Mouse (Mus musculus) Patski (cell line): Measurements from ENCODE around the gene Repin1. TPM values are rescaled to one million over a fixed set of nuclear protein-coding genes. Genes with fewer than 3 reads are reported as not detected.

ENCODE experiments used
- ATAC-seq: fragments of 100-300 bp; one replicate; pipeline ENCODE4 v1.8.0; 2021
- CTCF ChIA-PET: fragments of 350-600 bp; sonication (Branson Sonifier 250); formaldehyde crosslinking; loops from one replicate; lab custom pipeline; 2022; ENCODE audit warnings: inconsistent platforms; lab: Charles Lee
- POLR2A ChIA-PET: fragments of 350-600 bp; sonication (Branson Sonifier 250); formaldehyde crosslinking; loops from one replicate; lab custom pipeline; 2022; ENCODE audit warnings: antibody characterized with exemption, inconsistent platforms; lab: Charles Lee
- DNase-seq: peaks from one replicate; pipeline ENCODE4 v3.0.0-alpha.2; 2011; ENCODE audit warnings: low read depth, low spot score
- H3K27me3 ChIP-seq: fragments of 371-371 bp; one replicate; pipeline ENCODE4 v1.5.1; 2021
- CTCF ChIP-seq: fragments of 100-300 bp; IDR thresholded peaks from one replicate; pipeline ENCODE4 v1.5.1; 2021
- in situ Hi-C: fragments of 300-500 bp; cut with MboI; formaldehyde crosslinking; loops from 3 replicates; pipeline ENCODE4 v1.11.1; 2018; ENCODE audit warnings: low pct_unique_long_range_greater_than_20kb, mixed read lengths
- polyA plus RNA-seq: library from polyadenylated mRNA; unstranded; gene quantifications from one replicate; pipeline ENCODE4 v1.2.3, GENCODE M21; 2021

Repin1 gene
- polyA plus RNA-seq, 1 experiment from 2014 or later, result 44.2 TPM

- POLR2A ChIA-PET, result interaction anchor here (0.6 to 2.7 kb wide), 6 partner anchors 12 to 220 kb away, joined by 3 to 24 read pairs (median 3); partner anchors contain the start of gene AI854703
- no peaks in the 10 kb centered on the region for H3K27me3 ChIP-seq
- no peak for TF ChIP-seq CTCF
- in situ Hi-C loops, result no loop called here
- no peak for DNase-seq
- ATAC-seq, result peak; percentile 28
- CTCF ChIA-PET, result interaction anchor here (0.6 to 2.7 kb wide), 10 partner anchors 7 to 53 kb away, joined by 3 to 20 read pairs (median 4); partner anchors contain the start of genes Gimap8 and Zfp775
Measured at GRCm38 (mm10) chr6:48594043-48594738, 508 bp downstream of the Repin1 start.

DNA sequence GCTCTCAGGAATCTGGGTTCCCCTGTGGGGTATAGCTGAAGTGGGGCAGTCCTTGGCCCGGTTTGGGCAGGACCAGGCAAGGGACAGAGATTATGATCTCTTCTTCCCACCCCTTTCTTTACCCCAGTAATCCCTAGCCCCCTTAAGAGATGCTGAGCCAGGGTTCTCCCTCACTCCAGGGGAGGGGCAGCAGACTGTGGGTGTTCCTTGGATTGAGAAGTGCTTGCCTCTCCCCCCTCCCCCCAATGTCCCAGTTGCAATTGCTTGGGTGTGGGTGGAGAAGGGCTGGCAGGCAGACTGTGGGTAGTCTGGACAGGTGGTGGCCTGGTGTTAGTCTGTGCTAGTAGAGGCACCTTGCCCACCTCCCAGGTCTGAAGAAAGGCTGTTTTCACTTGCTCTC, 1.6 kb downstream of the Repin1 start:
- DNase-seq (no peak), ATAC-seq (no peak)
- no peak for TF ChIP-seq CTCF
- in situ Hi-C loops, result no loop called here
- CTCF ChIA-PET, result interaction anchor here (2.7 kb wide), 1 partner anchor 13 kb away, joined by 20 read pairs; no protein-coding TSS in a partner anchor
- POLR2A ChIA-PET, result interaction anchor here (1.0 to 2.7 kb wide), 2 partner anchors 33 to 34 kb away, joined by 3 to 24 read pairs; partner anchors contain the start of gene AI854703
- H3K27me3 ChIP-seq, result no peaks in the 10 kb centered on the region

GRCm38 (mm10) chr6:48596545-48597232, 3.0 kb downstream of the Repin1 start:
- no peak for TF ChIP-seq CTCF
- no peaks in the 10 kb centered on the region for H3K27me3 ChIP-seq
- ChIA-PET POLR2A (interaction anchor here (0.6 to 1.0 kb wide), 2 partner anchors 32 to 42 kb away, joined by 3 read pairs; no protein-coding TSS in a partner anchor), CTCF (no interaction called here)
- in situ Hi-C loops, result no loop called here
- ATAC-seq (no peak), DNase-seq (no peak)

DNA sequence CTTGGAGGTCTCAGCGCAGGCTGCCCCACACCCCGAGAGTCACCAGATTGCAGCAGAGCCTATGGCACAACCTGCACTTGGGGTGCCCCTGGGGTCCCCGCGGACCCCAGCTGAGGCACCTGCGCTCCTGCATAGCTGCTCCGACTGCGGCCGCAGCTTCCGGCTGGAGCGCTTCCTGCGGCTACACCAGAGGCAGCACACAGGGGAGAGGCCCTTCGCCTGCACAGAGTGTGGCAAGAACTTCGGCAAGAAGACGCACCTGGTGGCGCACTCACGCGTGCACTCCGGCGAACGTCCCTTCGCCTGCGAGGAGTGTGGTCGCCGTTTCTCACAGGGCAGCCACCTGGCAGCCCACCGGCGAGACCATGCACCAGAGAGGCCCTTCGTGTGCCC, 3.5 kb downstream of the Repin1 start:
- H3K27me3 ChIP-seq, result no peaks in the 10 kb centered on the region
- no peak for ATAC-seq
- TF ChIP-seq CTCF, result no peak
- ChIA-PET POLR2A (interaction anchor here (1.3 kb wide), 1 partner anchor 30 kb away, joined by 5 read pairs; the partner anchor contains the start of gene AI854703), CTCF (no interaction called here)
- in situ Hi-C loops, result no loop called here
- no peak for DNase-seq

- no peak for ATAC-seq
- no peak for TF ChIP-seq CTCF
- DNase-seq, result no peak
- no peaks in the 10 kb centered on the region for H3K27me3 ChIP-seq
- in situ Hi-C loops, result no loop called here
- ChIA-PET CTCF (interaction anchor here (1.0 to 1.6 kb wide), 3 partner anchors 18 to 171 kb away, joined by 3 to 6 read pairs (median 3); partner anchors contain the start of gene Gimap8), POLR2A (interaction anchor here (0.5 to 3.2 kb wide), 4 partner anchors 27 to 157 kb away, joined by 3 to 13 read pairs (median 4); partner anchors contain the start of gene AI854703)
Measured at GRCm38 (mm10) chr6:48600594-48600993, 6.9 kb downstream of the Repin1 start.

GRCm38 (mm10) chr6:48601271-48602079, 7.8 kb downstream of the Repin1 start, which contains the start of gene Zfp775:
Gene Zfp775, plus strand, starts transcription at chr6:48602063.
- no peaks in the 10 kb centered on the region for H3K27me3 ChIP-seq
- in situ Hi-C loops, result no loop called here
- POLR2A ChIA-PET, result interaction anchor here (0.5 to 3.2 kb wide), 8 partner anchors 10 to 660 kb away, joined by 3 to 15 read pairs (median 4); partner anchors contain the start of gene AI854703
- TF ChIP-seq CTCF, result no peak
- CTCF ChIA-PET, result interaction anchor here (0.9 to 1.6 kb wide), 6 partner anchors 8 to 170 kb away, joined by 3 to 6 read pairs (median 3); partner anchors contain the start of genes Gimap8, Gm44965 and Repin1
- peak; percentile 96 for ATAC-seq
- no peak for DNase-seq

DNA sequence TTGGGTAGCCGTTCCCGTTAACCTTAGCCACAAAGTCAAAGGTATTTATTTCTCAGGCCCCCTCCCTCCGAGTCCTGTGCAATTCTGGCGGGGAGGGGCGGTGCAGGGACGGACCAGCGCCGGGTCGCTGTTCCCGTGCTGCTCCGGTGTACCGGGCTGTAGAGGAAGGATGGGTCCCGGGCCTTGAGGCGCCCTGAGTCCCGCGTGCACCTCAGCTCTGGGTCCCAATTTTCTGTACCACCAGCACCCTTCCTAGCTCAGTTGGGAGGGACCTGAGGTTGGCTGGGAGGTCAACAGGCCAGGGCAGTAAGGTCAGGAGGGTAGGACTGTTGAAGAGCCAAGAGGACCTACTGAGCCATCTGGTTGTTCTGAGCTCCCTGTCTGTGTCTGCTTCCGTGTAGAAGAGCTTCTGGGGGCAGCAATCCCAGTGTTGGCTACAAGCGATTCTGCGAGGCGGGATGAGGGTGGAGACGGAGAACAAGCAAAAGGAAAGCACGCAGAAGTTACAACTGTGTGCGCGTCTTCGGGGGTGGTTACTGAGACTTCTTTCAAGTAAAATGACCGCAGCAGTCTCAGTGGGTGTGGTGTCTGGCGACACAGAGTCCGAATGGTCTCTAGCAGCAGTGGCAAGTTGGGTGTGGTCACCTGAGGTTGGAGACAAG, 8.5 kb downstream of the Repin1 start:
- CTCF ChIA-PET, result interaction anchor here (0.9 to 1.6 kb wide), 7 partner anchors 9 to 169 kb away, joined by 3 to 4 read pairs (median 3); partner anchors contain the start of genes Gimap8, Gm44965 and Repin1
- in situ Hi-C loops, result no loop called here
- POLR2A ChIA-PET, result interaction anchor here (0.7 to 3.2 kb wide), 5 partner anchors 9 to 209 kb away, joined by 3 to 15 read pairs (median 4); partner anchors contain the start of gene AI854703
- H3K27me3 ChIP-seq, result no peaks in the 10 kb centered on the region
- DNase-seq, result no peak
- peak; percentile 37 for ATAC-seq
- TF ChIP-seq CTCF, result no peak

GRCm38 (mm10) chr6:48608124-48608523, 14.4 kb downstream of the Repin1 start:
- H3K27me3 ChIP-seq, result no peaks in the 10 kb centered on the region
- in situ Hi-C loops, result no loop called here
- ChIA-PET POLR2A (interaction anchor here (0.6 kb wide), 1 partner anchor 8 kb away, joined by 4 read pairs; no protein-coding TSS in a partner anchor), CTCF (no interaction called here)
- ATAC-seq, result no peak
- DNase-seq, result no peak
- no peak for TF ChIP-seq CTCF

- no peak for ATAC-seq
- CTCF ChIA-PET, result interaction anchor here (1.0 kb wide), 1 partner anchor 37 kb away, joined by 3 read pairs; the partner anchor contains the start of gene Gimap8
- in situ Hi-C loops, result no loop called here
- H3K27me3 ChIP-seq, result no peaks in the 10 kb centered on the region
- TF ChIP-seq CTCF, result no peak
- POLR2A ChIA-PET, result no interaction called here
- DNase-seq, result no peak
Measured at GRCm38 (mm10) chr6:48609512-48609911, 15.8 kb downstream of the Repin1 start.
